Mouse (Mus musculus) cerebellum, adult 9-10 months (tissue): ENCODE results near the gene Nhlrc3.
A peak's percentile ranks its signal among the peaks of the same experiment; 100 is the strongest.

Experiments used
- DNase-seq: peaks from one replicate; pipeline ENCODE4 v3.0.0; 2022

Gene Nhlrc3

GRCm38 (mm10) chr3:53463046-53463764 lies at the start of gene Nhlrc3, which contains the start of gene Proser1:
Gene Nhlrc3, minus strand, starts transcription at chr3:53463332.
Gene Proser1, plus strand, starts transcription at chr3:53463666.
- peak; percentile 95 for DNase-seq

GRCm38 (mm10) chr3:53502428-53502827 lies 39.3 kb upstream of the Nhlrc3 start:
- no peak for DNase-seq

- no peak for DNase-seq
Observed at GRCm38 (mm10) chr3:53498351-53498905, 35.3 kb upstream of the Nhlrc3 start.

- DNase-seq: no peak
Observed at GRCm38 (mm10) chr3:53488353-53488752, 25.2 kb upstream of the Nhlrc3 start, which contains the start of gene Stoml3. Gene Stoml3, plus strand, starts transcription at chr3:53488653.

GRCm38 (mm10) chr3:53486996-53487576 lies 24.0 kb upstream of the Nhlrc3 start:
- no peak for DNase-seq

- no peak for DNase-seq
Observed at GRCm38 (mm10) chr3:53486561-53486960, 23.4 kb upstream of the Nhlrc3 start.

- DNase-seq: no peak
Observed at GRCm38 (mm10) chr3:53483414-53484059, 20.4 kb upstream of the Nhlrc3 start.

- no peak for DNase-seq
Observed at GRCm38 (mm10) chr3:53478419-53479046, 15.4 kb upstream of the Nhlrc3 start.

- DNase-seq: peak; percentile 51
Observed at GRCm38 (mm10) chr3:53477468-53477867, 14.3 kb upstream of the Nhlrc3 start.

GRCm38 (mm10) chr3:53475889-53476288 lies 12.8 kb upstream of the Nhlrc3 start:
- DNase-seq: no peak

GRCm38 (mm10) chr3:53474179-53474578 lies 11.0 kb upstream of the Nhlrc3 start:
- no peak for DNase-seq

- no peak for DNase-seq
Observed at GRCm38 (mm10) chr3:53472061-53472460, 8.9 kb upstream of the Nhlrc3 start.

GRCm38 (mm10) chr3:53469650-53470049 lies 6.5 kb upstream of the Nhlrc3 start:
- no peak for DNase-seq

GRCm38 (mm10) chr3:53467356-53467755 lies 4.2 kb upstream of the Nhlrc3 start:
- DNase-seq: no peak

GRCm38 (mm10) chr3:53466481-53466880 lies 3.3 kb upstream of the Nhlrc3 start:
- DNase-seq: no peak

- DNase-seq: no peak
Observed at GRCm38 (mm10) chr3:53465330-53465729, 2.2 kb upstream of the Nhlrc3 start.

- DNase-seq: no peak
Observed at GRCm38 (mm10) chr3:53464146-53464698, 1.1 kb upstream of the Nhlrc3 start.

GRCm38 (mm10) chr3:53463765-53464114 lies 608 bp upstream of the Nhlrc3 start:
- DNase-seq: no peak

GRCm38 (mm10) chr3:53462701-53463045 lies 459 bp downstream of the Nhlrc3 start:
- no peak for DNase-seq

- no peak for DNase-seq
Observed at GRCm38 (mm10) chr3:53460106-53460505, 3.0 kb downstream of the Nhlrc3 start.

- no peak for DNase-seq
Observed at GRCm38 (mm10) chr3:53457750-53458149, 5.4 kb downstream of the Nhlrc3 start.

GRCm38 (mm10) chr3:53454984-53455383 lies 8.1 kb downstream of the Nhlrc3 start:
- DNase-seq: no peak

GRCm38 (mm10) chr3:53454561-53454960 lies 8.6 kb downstream of the Nhlrc3 start:
- DNase-seq: no peak
